Mouse (Mus musculus) embryonic facial prominence, embryonic 15.5 days (tissue): ENCODE data around the gene Hist1h3g. TPM values are rescaled to one million over a fixed set of nuclear protein-coding genes. Genes with fewer than 3 reads are reported as not detected.
A peak's percentile ranks its signal among the peaks of the same experiment; 100 is the strongest.
"Not testable (repeated sequence)": the region's sequence is repeated elsewhere in the genome, so short reads cannot be mapped to it uniquely, and the experiment has no call there.

Source experiments
- ATAC-seq: fragments of 200-750 bp; cut with Nextera tagmentation; 2 replicates; pipeline ENCODE4 v1.8.0; 2017; ENCODE audit warnings: low read depth, moderate TSS enrichment; ENCODE audit not compliant: insufficient number of reproducible peaks, low FRiP score, low TSS enrichment
- H3K27ac ChIP-seq: fragments of 300-500 bp; sonication (generic); replicated peaks from 2 replicates; pipeline ENCODE4 v1.5.1; 2015; ENCODE audit warnings: mild to moderate bottlenecking, inconsistent platforms
- H3K27me3 ChIP-seq: fragments of 300-500 bp; sonication (generic); 2 replicates; pipeline ENCODE4 v1.6.1; 2015; ENCODE audit warnings: inconsistent platforms
- H3K36me3 ChIP-seq: fragments of 300-500 bp; sonication (generic); 2 replicates; pipeline ENCODE4 v1.6.1; 2015; ENCODE audit warnings: mild to moderate bottlenecking, inconsistent platforms
- H3K4me1 ChIP-seq: fragments of 300-500 bp; sonication (generic); 2 replicates; pipeline ENCODE4 v1.6.1; 2015; ENCODE audit warnings: inconsistent platforms
- H3K4me2 ChIP-seq: fragments of 300-500 bp; sonication (generic); replicated peaks from 2 replicates; pipeline ENCODE4 v1.6.1; 2015; ENCODE audit warnings: mild to moderate bottlenecking, inconsistent platforms
- H3K4me3 ChIP-seq: fragments of 300-500 bp; sonication (generic); replicated peaks from 2 replicates; pipeline ENCODE4 v1.5.1; 2015; ENCODE audit warnings: mild to moderate bottlenecking, inconsistent platforms
- H3K9ac ChIP-seq: fragments of 300-500 bp; sonication (generic); 2 replicates; pipeline ENCODE4 v1.6.1; 2015; ENCODE audit warnings: inconsistent platforms
- H3K9me3 ChIP-seq: fragments of 300-500 bp; sonication (generic); replicated peaks from 2 replicates; pipeline ENCODE4 v1.6.1; 2016; ENCODE audit warnings: inconsistent platforms
- WGBS: fragments of 180-500 bp; shearing (Covaris S2); methylation state at CpG from one replicate; pipeline ENCODE4 v1.1.7; 2015; 5-methylcytosine and 5-hydroxymethylcytosine counted together
- polyA plus RNA-seq: library from polyadenylated mRNA; unstranded; fragments of >200 nt; fragmentation: Nextera tagmentation; extraction: Ambion mirVana; gene quantifications from 2 replicates; pipeline ENCODE4 v1.2.1, GENCODE M21; 2015

Gene Hist1h3g
- polyA plus RNA-seq, 1 experiment from 2014 or later, result 5.3 TPM

DNA sequence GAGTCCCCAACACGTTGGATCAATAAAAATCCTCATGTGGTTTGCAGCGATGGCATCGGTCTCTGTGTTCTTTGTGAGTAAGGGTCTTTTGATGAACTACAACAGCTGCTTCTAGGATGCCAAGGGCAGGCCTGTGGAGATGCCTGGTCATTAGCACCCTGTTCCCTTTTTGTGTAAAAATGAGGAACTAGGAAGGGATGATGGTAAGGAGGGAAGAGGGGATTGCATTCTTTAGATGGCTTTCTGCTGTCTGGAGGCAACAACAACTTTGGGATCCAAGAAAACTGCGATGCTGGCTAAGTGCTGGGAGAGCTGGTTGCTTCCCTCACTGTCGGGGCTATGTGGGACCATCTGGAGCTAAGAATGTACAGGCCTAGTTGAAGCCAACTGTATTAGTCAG, 3.0 kb downstream of the Hist1h3g start:
- H3K27ac ChIP-seq, result no peak overlapping the region
- H3K4me1 ChIP-seq, result peaks cover 21% of the 10 kb centered on the region
- no peaks in the 10 kb centered on the region for H3K27me3 ChIP-seq
- 51% methylated on average over 5 of the region's 5 CpGs for WGBS
- H3K9ac ChIP-seq, result no peak overlapping the region
- H3K9me3 ChIP-seq, result no peaks in the 10 kb centered on the region
- H3K4me3 ChIP-seq, result no peak overlapping the region
- H3K36me3 ChIP-seq, result no peaks in the 10 kb centered on the region
- ATAC-seq, result no peak
- H3K4me2 ChIP-seq, result no peak overlapping the region

DNA sequence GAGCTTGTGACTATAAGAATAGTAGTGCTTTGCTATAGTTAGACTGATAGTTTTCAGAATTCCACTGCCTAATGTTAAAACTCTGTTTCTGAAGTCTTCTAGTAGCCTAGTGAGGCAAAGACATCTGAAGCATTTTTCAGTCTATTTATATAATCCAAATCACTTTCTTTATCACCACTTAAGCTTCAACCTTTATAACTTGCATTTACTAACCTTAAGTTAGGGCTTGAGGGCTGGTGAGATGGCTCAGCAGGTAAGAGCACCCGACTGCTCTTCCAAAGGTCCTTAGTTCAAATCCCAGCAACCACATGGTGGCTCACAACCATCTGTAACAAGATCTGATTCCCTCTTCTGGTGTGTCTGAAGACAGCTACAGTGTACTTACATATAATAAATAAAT, 4.6 kb downstream of the Hist1h3g start:
- H3K4me3 ChIP-seq, H3K27ac ChIP-seq, H3K9me3 ChIP-seq, ATAC-seq, H3K27me3 ChIP-seq, H3K4me2 ChIP-seq, H3K36me3 ChIP-seq, H3K9ac ChIP-seq: not testable (repeated sequence)
- peaks cover 13% of the 10 kb centered on the region; the same call in 1 of the 2 replicates for H3K4me1 ChIP-seq
- WGBS, result 81% methylated on average over 1 of the region's 1 CpGs

DNA sequence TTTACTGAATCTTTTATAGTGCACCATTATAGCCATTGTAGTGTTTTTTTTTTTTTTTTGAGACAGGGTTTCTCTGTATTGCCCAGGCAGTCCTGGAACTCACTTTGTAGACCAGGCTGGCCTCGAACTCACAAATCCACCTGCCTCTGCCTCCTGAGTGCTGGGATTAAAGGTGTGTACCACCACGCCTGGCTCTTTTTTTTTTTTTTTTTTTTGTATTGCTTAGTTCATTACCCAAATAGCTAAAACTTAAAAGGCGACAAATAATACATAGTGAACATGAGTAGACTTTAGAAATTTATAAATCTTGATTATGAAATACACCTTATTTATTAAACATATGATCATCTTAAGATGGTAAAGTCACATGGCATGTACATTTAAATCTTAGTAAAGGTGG, 6.3 kb downstream of the Hist1h3g start:
- ATAC-seq, result no peak
- no peaks in the 10 kb centered on the region for H3K9me3 ChIP-seq
- H3K4me1 ChIP-seq, result peaks cover 6% of the 10 kb centered on the region; the same call in 1 of the 2 replicates
- no peaks in the 10 kb centered on the region for H3K36me3 ChIP-seq
- no peak overlapping the region for H3K9ac ChIP-seq
- no peak overlapping the region for H3K4me3 ChIP-seq
- no peak overlapping the region for H3K4me2 ChIP-seq
- H3K27ac ChIP-seq, result no peak overlapping the region
- 86% methylated on average over 3 of the region's 3 CpGs for WGBS
- no peaks in the 10 kb centered on the region for H3K27me3 ChIP-seq

DNA sequence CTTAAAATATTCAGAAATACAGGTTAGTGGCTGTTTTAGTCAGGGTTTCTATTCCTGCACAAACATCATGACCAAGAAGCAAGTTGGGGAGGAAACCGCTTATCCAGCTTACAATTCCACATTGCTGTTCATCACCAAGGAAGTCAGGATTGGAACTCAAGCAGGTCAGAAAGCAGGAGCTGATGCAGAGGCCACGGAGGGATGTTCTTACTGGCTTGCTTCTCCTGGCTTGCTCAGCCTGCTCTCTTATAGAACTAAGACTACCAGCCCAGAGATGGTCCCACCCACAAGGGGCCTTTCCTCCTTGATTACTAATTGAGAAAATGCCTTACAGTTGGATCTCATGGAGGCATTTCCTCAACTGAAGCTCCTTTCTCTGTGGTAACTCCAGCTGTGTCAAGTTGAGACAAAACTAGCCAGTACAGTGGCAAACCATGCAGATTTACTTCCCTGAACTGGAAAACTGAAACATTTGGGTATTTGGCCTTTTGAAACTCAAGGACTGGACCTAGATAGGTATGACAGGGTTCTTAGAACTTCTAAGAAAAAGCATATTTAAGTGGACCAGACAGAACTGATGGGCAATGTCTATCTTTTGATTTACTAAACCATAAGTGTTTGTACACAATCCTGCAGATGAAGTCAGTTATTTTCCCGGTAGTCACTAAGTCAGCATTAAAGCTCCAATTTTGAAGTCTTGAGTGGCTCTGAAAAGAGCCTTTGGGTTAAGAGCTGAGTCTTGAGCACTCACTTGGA, 7.2 kb downstream of the Hist1h3g start:
- H3K4me2 ChIP-seq, result peak overlapping the region; percentile 70
- H3K4me3 ChIP-seq, result peak overlapping the region; percentile 50
- H3K36me3 ChIP-seq, ATAC-seq, H3K4me1 ChIP-seq, H3K9me3 ChIP-seq, H3K27me3 ChIP-seq: not testable (repeated sequence)
- peak overlapping the region; percentile 39 for H3K9ac ChIP-seq
- peak overlapping the region; percentile 87 for H3K27ac ChIP-seq
- WGBS, result 3% methylated on average over 3 of the region's 3 CpGs

DNA sequence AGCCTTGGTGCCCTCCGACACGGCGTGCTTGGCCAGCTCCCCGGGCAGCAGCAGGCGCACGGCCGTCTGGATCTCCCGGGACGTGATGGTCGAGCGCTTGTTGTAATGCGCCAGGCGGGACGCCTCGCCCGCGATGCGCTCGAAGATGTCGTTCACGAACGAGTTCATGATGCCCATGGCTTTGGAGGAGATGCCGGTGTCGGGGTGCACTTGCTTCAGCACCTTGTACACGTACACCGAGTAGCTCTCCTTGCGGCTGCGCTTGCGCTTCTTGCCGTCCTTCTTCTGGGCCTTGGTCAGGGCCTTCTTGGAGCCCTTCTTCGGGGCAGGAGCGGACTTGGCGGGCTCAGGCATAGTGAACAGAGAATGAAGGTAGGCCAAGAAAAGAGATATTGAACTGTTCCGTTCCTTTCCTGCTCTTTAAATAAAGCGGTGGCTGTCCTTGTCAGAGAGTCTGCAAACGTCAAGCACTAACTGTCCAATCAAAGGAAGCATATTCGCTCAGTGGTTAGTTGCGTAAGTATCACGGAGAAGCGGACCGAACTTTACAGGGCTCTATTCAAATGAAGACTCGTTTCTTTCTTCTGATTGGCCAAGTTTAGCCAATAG, 7.9 kb downstream of the Hist1h3g start, which contains the start of gene Hist1h2bh:
Gene Hist1h2bh (minus strand): TSS at position 394 of the 609 bp plus-strand sequence.
- H3K27ac ChIP-seq, result peak within 1 kb of the TSS; percentile 95
- peak within 1 kb of the TSS; percentile 50 for H3K4me3 ChIP-seq
- not testable (repeated sequence) for H3K9me3 ChIP-seq, H3K4me1 ChIP-seq, H3K27me3 ChIP-seq, H3K36me3 ChIP-seq
- peak; percentile 93 for ATAC-seq
- under 1% methylated on average over 38 of the region's 42 CpGs for WGBS
- peak within 1 kb of the TSS; percentile 39 for H3K9ac ChIP-seq
- H3K4me2 ChIP-seq, result peak within 1 kb of the TSS; percentile 70

DNA sequence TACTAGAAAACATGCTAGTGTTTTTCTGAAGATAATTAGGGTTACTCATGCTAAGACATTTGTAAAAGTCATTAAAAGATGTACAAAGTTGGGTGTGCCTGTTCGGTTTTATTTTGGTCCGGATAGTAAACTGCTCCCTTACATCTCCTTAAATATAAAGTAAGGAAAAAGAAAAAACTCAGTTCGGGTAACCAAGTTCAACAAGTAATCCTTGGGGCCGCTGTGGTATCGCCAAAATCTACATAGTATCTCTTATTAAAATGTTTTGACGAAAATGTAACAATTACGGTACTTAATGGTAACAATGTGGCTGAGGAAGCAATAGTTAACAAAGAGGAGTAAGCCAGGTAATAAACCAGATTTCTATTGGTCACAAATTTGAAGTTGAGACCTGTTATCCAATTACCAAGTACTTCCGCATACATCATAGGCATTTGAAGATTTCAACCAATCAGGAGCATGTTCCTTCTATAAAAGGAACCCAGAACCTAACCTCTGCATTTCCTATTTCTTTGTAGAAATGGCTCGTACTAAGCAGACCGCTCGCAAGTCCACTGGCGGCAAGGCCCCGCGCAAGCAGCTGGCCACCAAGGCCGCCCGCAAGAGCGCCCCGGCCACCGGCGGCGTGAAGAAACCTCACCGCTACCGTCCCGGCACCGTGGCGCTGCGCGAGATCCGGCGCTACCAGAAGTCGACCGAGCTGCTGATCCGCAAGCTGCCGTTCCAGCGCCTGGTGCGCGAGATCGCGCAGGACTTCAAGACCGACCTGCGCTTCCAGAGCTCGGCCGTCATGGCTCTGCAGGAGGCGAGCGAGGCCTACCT, 9.0 kb downstream of the Hist1h3g start, which contains the start of gene Hist1h3f:
Gene Hist1h3f (plus strand): TSS at position 88 of the 822 bp plus-strand sequence.
- H3K27me3 ChIP-seq, result no peaks in the 10 kb centered on the region
- WGBS, result 2% methylated on average over 23 of the region's 45 CpGs
- no peaks in the 10 kb centered on the region for H3K36me3 ChIP-seq
- ATAC-seq, result peak; percentile 91
- H3K9me3 ChIP-seq, result no peaks in the 10 kb centered on the region
- H3K9ac ChIP-seq, result peak within 1 kb of the TSS; percentile 47
- H3K4me2 ChIP-seq, result peak within 1 kb of the TSS; percentile 70
- H3K4me1 ChIP-seq, result peaks cover 4% of the 10 kb centered on the region; the same call in 1 of the 2 replicates
- H3K4me3 ChIP-seq, result peak within 1 kb of the TSS; percentile 50
- peak within 1 kb of the TSS; percentile 95 for H3K27ac ChIP-seq

DNA sequence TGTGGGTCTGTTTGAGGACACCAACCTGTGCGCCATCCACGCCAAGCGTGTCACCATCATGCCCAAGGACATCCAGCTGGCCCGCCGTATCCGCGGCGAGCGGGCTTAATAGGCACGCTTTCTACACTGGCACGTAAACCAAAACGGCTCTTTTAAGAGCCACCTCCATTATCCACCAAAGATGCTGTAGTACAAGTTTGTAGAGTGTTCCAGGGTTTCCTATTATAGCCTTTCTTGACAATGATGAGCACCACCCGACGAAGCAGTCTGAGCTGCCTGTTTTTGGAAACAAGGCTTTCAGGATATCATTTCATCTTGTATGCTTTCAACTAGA, 9.5 kb downstream of the Hist1h3g start:
- Histone ChIP-seq H3K27ac (peak overlapping the region; percentile 95; the same call in 1 of the 2 replicates), H3K4me2 (peak overlapping the region; percentile 70), H3K4me3 (peak overlapping the region; percentile 50)
- not testable (repeated sequence) for H3K27me3 ChIP-seq, ATAC-seq, H3K9ac ChIP-seq, H3K36me3 ChIP-seq, H3K9me3 ChIP-seq, H3K4me1 ChIP-seq
- WGBS, result under 1% methylated on average over 13 of the region's 14 CpGs

DNA sequence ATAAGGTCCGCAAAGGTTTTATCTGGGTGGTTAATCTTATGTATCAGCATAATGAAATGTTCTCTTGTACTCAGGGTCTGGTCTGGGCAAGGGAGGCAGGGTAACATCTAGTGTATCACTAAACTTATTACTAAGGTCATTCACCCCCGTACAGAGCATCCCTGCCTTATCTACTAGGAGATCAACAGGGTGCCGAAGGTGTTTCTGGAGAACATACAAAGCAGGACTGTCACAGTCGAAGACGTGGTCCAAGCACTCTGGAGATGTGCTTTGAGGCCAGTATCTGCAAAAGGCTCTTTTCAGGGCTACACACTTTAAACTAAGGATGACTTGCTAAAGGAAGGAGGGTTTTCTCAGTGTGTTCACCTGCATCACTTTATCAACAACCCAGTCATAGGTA, 11.5 kb downstream of the Hist1h3g start:
- 75% methylated on average over 5 of the region's 5 CpGs for WGBS
- Histone ChIP-seq H3K36me3 (no peaks in the 10 kb centered on the region), H3K4me1 (peaks cover 12% of the 10 kb centered on the region; the same call in 1 of the 2 replicates), H3K9ac (no peak overlapping the region), H3K4me2 (no peak overlapping the region), H3K27me3 (no peaks in the 10 kb centered on the region), H3K27ac (no peak overlapping the region), H3K9me3 (no peaks in the 10 kb centered on the region), H3K4me3 (no peak overlapping the region)
- ATAC-seq, result no peak

DNA sequence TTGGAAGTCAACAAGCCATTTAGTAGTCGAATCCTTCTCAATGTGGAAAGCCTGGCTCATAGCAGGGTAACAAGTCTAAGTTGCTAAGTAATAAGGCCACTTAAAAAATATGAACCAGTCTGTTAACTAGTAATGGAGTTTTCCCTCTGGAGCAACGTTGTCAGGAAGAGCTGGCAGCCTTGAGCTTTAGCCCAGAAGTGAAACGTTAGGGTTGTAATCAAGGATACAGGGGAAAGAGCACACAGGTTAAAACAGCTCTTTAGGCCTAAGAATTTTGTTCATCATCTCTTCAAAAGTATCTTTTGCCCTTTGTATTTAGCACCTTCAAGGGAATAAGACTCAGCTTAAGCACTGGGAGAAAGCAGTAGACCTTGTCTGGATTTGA, 15.5 kb downstream of the Hist1h3g start:
- Histone ChIP-seq H3K9ac (peak overlapping the region; percentile 28; the same call in 1 of the 2 replicates), H3K27me3 (no peaks in the 10 kb centered on the region), H3K36me3 (no peaks in the 10 kb centered on the region), H3K9me3 (no peaks in the 10 kb centered on the region), H3K4me2 (peak overlapping the region; percentile 61), H3K4me1 (peaks cover 22% of the 10 kb centered on the region), H3K4me3 (peak overlapping the region; percentile 51), H3K27ac (peak overlapping the region; percentile 92)
- no peak for ATAC-seq
- 8% methylated on average over 3 of the region's 3 CpGs for WGBS

DNA sequence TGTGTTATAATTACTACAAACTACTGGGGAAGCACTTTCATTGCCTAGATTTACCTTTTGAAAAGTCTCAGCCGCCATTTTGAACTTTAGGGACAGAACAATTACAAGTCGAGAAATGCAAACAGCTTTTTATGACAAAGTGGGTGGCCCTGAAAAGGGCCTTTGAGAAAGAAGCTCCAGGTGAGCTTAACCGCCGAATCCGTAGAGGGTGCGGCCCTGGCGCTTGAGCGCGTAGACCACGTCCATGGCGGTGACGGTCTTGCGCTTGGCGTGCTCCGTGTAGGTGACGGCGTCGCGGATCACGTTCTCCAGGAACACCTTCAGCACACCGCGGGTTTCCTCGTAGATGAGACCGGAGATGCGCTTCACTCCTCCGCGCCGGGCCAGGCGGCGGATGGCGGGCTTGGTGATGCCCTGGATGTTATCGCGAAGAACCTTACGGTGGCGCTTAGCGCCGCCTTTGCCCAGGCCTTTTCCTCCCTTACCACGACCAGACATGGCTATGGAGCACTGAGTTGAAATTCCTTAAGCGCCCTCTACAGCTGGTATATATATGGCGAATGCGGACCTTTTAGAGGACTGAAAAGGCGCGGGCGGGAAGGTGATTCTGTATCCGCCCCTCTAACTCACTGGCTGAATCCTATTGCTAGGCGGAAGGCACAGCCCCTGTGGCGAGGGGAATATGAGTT, 16.1 kb downstream of the Hist1h3g start, which contains the start of gene Hist1h4f:
Gene Hist1h4f (minus strand): TSS at position 503 of the 689 bp plus-strand sequence.
- Histone ChIP-seq H3K27ac (peak within 1 kb of the TSS; percentile 92), H3K4me2 (peak within 1 kb of the TSS; percentile 61), H3K4me1 (peaks cover 23% of the 10 kb centered on the region), H3K9ac (peak within 1 kb of the TSS; percentile 28; the same call in 1 of the 2 replicates), H3K4me3 (peak within 1 kb of the TSS; percentile 51)
- not testable (repeated sequence) for H3K36me3 ChIP-seq, H3K27me3 ChIP-seq, H3K9me3 ChIP-seq
- ATAC-seq, result peak; percentile 89
- under 1% methylated on average over 47 of the region's 47 CpGs for WGBS
